Mouse (Mus musculus): Measurements from ENCODE around the gene Nepro.

Nepro gene

DNA sequence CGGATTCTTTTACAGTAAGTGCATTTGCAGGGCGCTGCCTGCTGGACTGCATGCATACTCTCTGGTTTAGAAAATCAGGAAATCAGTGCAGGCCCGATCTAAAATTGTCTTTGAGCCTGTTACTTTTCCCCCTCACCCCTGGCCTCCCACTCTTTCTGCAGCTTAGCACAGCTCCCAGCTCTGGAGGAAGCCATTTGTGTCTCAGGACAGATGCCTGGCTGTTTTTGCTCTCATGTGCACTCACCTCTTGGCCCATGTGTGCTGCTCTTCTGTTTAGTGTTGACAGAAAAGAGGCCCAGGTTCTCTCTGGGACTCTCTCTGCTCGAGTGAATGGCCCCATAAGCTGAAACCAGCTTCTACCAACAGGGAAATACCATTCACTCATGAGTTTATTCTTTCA lies 20.6 kb upstream of the Nepro start:
- DNase-seq: no peak

- peak in 1 of 2 experiments; percentile 32 for DNase-seq
These were observed 7.6 kb upstream of the Nepro start for GRCm38 (mm10) chr16:44716305-44717140.

DNA sequence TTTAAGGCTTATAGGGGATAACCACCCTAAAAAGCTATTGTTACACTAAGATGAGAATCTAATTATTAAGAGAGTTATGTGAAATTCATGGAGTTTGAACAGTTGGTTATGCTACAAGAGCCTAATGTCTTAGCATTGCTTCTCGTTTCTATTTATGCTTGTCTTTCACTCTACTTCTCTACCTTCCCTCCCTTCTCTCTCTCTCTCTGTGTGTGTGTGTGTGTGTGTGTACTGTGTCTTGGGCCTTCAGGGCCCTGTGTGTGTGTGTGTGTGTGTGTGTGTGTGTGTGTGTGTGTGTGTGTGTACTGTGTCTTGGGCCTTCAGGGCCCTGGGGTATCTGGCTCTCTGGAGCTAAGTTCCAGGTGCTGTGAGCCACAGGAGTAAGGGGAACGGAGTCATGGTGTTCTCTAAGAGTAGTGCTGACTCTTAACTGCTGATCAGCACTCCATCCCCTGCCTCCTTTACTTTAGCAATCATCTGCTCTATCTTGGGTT lies 6.9 kb upstream of the Nepro start:
- no peak for DNase-seq

DNA sequence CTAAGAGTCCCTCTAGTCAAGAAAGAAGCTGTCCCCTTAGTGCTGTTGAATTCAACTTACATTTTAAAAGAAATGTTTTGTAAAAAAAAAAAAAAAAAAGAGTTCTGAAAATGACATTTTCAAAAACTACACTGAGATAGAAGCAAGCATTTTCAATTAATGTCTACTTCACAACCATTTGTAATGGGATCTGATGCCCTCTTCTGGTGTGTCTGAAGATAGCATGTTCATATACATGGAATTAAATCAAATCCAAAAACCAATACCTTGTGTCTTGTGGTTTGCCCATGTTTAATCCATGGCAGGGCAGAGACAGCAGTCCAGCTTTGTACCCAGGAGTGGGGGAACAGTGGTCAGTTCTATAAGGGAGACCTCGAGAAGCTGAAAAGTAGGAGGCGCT lies 6.3 kb upstream of the Nepro start:
- DNase-seq: no peak

GRCm38 (mm10) chr16:44719349-44719748 lies 4.8 kb upstream of the Nepro start:
- peak; percentile 37 to 39 for DNase-seq

GRCm38 (mm10) chr16:44720518-44720917 lies 3.6 kb upstream of the Nepro start:
- no peak for DNase-seq

- no peak for DNase-seq
These were observed 1.4 kb upstream of the Nepro start for GRCm38 (mm10) chr16:44722666-44723065.

- no peak for DNase-seq
These were observed 746 bp downstream of the Nepro start for GRCm38 (mm10) chr16:44724847-44725246.

DNA sequence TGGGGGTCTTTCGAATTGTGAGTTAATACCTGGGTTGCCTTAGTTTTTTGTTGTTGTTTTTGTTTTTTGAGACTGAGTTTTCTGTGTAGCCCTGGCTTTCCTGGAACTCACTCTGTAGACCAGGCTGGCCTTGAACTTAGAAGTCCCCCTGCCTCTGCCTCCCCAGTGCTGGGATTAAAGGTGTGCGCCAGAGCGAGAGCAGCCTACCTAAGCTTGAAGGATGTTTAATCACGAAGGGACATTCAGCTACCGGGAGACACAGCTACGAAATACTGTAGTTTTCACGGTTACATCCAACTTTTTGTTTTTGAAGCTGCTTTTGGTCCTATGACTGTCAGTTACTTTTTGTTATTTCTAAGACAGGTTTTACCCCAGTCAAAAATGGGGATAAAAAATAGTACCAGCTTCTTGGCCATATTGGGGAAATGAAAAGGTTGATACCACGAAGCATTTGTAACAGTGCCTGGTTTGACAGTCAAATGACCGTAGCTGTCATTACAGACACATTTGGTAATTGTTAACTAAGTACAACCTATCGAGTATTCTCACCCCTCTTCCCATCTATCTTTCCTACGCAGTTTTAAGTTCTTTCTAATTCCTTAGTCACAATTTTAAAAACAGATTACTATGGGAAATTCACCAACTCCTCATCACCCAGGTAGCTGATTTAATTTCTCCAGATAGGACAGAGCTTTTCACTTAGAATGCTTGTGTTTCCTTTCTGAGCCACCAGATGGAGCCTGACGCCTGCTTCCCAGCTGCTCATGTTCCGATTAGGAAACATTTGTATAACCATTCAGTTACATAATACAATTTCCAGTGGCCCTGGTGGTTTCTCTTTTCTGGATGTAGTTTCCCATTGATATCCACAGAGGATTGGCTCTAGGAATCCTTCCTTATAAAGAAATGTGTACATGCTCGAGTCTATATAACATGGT lies 1.5 kb downstream of the Nepro start:
- peak; percentile 53 to 83 for DNase-seq

GRCm38 (mm10) chr16:44727525-44727924 lies 3.4 kb downstream of the Nepro start:
- no peak for DNase-seq

DNA sequence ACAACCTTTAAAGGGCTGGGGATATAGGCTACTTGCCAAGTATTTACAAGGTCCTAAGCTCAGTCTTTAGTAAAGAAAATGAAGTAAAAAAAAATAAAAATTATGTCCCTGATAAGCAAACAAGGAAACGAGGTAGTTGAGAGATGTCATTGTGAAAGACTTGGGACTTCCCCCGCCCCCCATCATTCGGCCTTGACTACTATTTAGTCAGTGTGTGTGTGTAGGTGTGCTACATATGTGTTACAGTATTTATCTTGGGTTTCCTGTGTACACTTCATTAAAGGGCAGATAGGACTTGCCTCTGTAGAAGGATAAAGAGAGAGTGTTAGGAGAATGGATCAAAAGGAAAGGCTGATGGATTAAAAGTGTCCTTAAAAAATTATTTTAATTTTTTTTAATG lies 10.0 kb downstream of the Nepro start:
- DNase-seq: no peak

GRCm38 (mm10) chr16:44735676-44736075 lies 11.6 kb downstream of the Nepro start:
- DNase-seq: no peak

DNA sequence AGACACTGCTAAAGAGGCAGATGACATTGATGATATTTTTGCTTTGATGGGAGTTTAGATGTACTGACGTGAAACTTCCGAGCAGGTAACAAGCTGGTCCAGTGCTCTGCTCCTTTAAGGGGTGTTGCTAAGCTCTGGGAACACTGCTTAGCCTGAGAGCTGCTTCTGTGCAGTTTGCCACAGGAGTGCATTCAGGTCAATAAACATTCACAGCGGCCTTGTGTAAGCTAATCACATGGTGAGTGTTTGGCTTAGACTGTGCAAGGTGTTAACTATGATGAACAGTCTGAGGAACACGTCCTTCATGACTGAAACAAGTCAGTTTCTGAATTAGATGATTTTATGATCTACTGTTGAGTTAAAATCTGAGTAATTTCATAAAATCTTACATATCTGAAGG lies 12.0 kb downstream of the Nepro start:
- DNase-seq: no peak

- no peak for DNase-seq
These were observed 18.7 kb downstream of the Nepro start for GRCm38 (mm10) chr16:44742753-44743152.

DNA sequence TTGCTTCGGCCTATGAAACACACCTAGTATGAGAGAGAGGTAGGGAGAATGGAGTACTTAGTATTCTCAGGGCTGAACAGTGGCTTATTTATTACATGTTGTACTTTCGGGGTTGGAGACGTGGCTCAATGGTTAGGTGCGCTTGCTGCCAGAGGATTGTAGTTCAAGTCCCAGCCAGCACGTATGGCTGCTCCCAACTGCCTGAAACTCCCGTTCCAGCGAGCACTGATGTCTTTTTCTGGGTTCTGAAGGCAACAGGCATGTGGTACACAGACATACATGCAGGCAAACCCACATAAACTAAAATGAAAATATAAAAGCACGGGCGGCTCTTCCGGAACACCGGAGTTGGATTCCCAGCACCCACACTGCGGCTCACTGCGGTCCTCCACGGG lies 21.4 kb downstream of the Nepro start:
- no peak for DNase-seq

- DNase-seq: peak; percentile 84 to 87
These were observed 21.9 kb downstream of the Nepro start, which contains the start of gene Gtpbp8 for GRCm38 (mm10) chr16:44745866-44746562. Gene Gtpbp8, minus strand, starts transcription at chr16:44746363.

GRCm38 (mm10) chr16:44748007-44748406 lies 23.9 kb downstream of the Nepro start:
- DNase-seq: no peak

DNA sequence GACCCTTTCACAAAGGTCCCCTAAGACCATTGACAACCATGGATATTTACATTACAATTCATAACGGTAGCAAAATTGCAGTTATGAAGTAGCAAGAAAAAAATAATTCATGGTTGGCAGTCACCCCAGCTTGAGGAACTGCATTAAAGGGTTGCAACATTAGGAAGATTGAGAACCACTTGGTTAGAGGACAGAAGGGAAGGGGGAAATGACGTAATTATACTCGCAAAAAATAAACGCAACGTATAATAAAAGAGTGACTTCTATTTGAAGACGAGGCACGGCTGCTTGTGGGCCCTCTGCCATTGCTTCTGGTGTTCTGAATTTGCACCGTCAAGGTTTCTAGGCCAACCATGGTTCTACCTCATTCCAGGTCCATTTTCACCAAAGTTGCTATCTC lies 33.6 kb downstream of the Nepro start:
- no peak for DNase-seq

DNA sequence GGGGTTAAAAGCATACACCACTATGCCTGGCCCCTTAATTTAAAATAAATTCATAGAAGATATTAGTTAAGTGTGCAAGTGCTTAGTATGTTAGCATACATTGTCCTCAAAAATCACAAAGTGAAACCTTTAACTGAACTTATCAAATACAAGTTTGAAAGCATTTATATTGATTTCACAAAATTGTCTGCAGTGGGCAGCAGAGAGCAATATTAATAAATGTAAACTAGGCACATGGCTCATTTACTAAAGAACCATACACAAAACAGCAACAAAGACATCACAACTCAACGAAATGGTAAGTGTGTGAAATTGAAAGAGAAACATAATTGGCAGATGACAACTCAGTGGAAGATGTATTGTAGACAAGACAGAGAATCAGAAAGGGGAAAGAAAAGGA lies 37.7 kb downstream of the Nepro start:
- DNase-seq: no peak

GRCm38 (mm10) chr16:44765555-44766319 lies 41.6 kb downstream of the Nepro start, which contains the start of gene Cd200r1:
Gene Cd200r1, plus strand, starts transcription at chr16:44765736.
- no peak for DNase-seq

GRCm38 (mm10) chr16:44766320-44766892 lies 42.3 kb downstream of the Nepro start:
- no peak for DNase-seq

- no peak for DNase-seq
These were observed 43.4 kb downstream of the Nepro start for GRCm38 (mm10) chr16:44767506-44767905.

Measured in lung, postnatal 4 days (tissue).